ENCODE assay signal across 8 mouse cellular contexts in genomic region chr13:55058042-55058441, GRCm38 (mm10). TPM values are rescaled to one million over a fixed set of nuclear protein-coding genes. Genes with fewer than 3 reads are reported as not detected.
DNase-seq lines count a peak whose midpoint lies in the region; ATAC-seq and TF ChIP-seq lines count a peak whose summit lies in the region.

No protein-coding gene starts in this region.

- no peak for TF ChIP-seq EP300 in heart, adult 2 months (IDR thresholded peaks at IDR 0.05; ENCODE audit: insufficient read depth, low read depth, low read length)

- no peak for DNase-seq in heart, adult 2 months
- DNase-seq in 416B (ENCODE audit: low read depth) (peak; percentile 46), R1 (ENCODE audit: low read depth, low spot score) (peak; percentile 63)
- DNase-seq in induced T-regulatory cell, adult 2 months (ENCODE audit: low read depth), result peak; percentile 57
- DNase-seq in splenic B cell, adult 2 months (ENCODE audit: low read depth, low spot score), result peak; percentile 54
- no peak for DNase-seq in gastrocnemius, adult 18-20 months (ENCODE audit: low spot score)

- H3K4me3 ChIP-seq in heart, adult 2 months, result no peak overlapping the region
- no peak overlapping the region for H3K4me3 ChIP-seq in heart, embryonic 11.5 days (ENCODE audit: low read depth, low read length)
- H3K4me3 ChIP-seq in forebrain, embryonic 12.5 days (replicated peaks), result no peak overlapping the region

- ATAC-seq in heart, embryonic 11.5 days (replicated peaks; ENCODE audit: insufficient number of reproducible peaks, low FRiP score, low TSS enrichment), result no peak
- no peak for ATAC-seq in forebrain, embryonic 12.5 days (ENCODE audit: low FRiP score)

- H3K27ac ChIP-seq in heart, adult 2 months, result no peak overlapping the region
- H3K27ac ChIP-seq in heart, embryonic 11.5 days (ENCODE audit: low read depth, low read length), result no peak overlapping the region
- no peak overlapping the region for H3K27ac ChIP-seq in forebrain, embryonic 12.5 days

- no peak overlapping the region for H3K9ac ChIP-seq in heart, adult 2 months (ENCODE audit: low read depth, low read length)
- no peak overlapping the region for H3K9ac ChIP-seq in heart, embryonic 11.5 days (ENCODE audit: low read depth, low read length)
- H3K9ac ChIP-seq in forebrain, embryonic 12.5 days, result no peak overlapping the region

- H3K4me2 ChIP-seq in heart, embryonic 11.5 days, result no peak overlapping the region
- no peak overlapping the region for H3K4me2 ChIP-seq in forebrain, embryonic 12.5 days

- H3K9me3 ChIP-seq in heart, embryonic 11.5 days (replicated peaks; ENCODE audit: control insufficient read depth, low read length), result no peaks in the 10 kb centered on the region
- H3K9me3 ChIP-seq in forebrain, embryonic 12.5 days, result no peaks in the 10 kb centered on the region

- TF ChIP-seq POLR2A in heart, adult 2 months (IDR thresholded peaks at IDR 0.05; ENCODE audit: insufficient read depth, low read depth, low read length), result no peak

- H3K4me1 ChIP-seq in heart, adult 2 months (ENCODE audit: control insufficient read depth, insufficient read depth, low read length), result no peaks in the 10 kb centered on the region; the same call in 1 of the 2 replicates
- H3K4me1 ChIP-seq in heart, embryonic 11.5 days (ENCODE audit: control insufficient read depth, insufficient read depth, low read length), result no peaks in the 10 kb centered on the region
- no peaks in the 10 kb centered on the region for H3K4me1 ChIP-seq in forebrain, embryonic 12.5 days

- no peaks in the 10 kb centered on the region; the same call in 1 of the 2 replicates for H3K36me3 ChIP-seq in heart, adult 2 months (ENCODE audit: control insufficient read depth, insufficient read depth, low read length)
- no peaks in the 10 kb centered on the region for H3K36me3 ChIP-seq in heart, embryonic 11.5 days (ENCODE audit: control insufficient read depth, insufficient read depth, low read length)
- H3K36me3 ChIP-seq in splenic B cell, adult 2 months (ENCODE audit: control insufficient read depth, insufficient read depth, low read length, poor library complexity, severe bottlenecking), result peaks cover 2% of the 10 kb centered on the region; the same call in 1 of the 2 replicates
- peaks cover 9% of the 10 kb centered on the region for H3K36me3 ChIP-seq in forebrain, embryonic 12.5 days (replicated peaks)

- 99% methylated on average over 2 of the region's 2 CpGs for whole genome bisulfite sequencing in heart, adult 2 months
- 88% methylated on average over 2 of the region's 2 CpGs for WGBS in heart, embryonic 11.5 days (ENCODE audit: insufficient replicate concordance)
- WGBS in forebrain, embryonic 12.5 days, result 94% methylated on average over 2 of the region's 2 CpGs

- no peaks in the 10 kb centered on the region for H3K27me3 ChIP-seq in heart, adult 2 months (ENCODE audit: control insufficient read depth, insufficient read depth, low read length)
- H3K27me3 ChIP-seq in heart, embryonic 11.5 days (ENCODE audit: control insufficient read depth, insufficient read depth, low read length), result no peaks in the 10 kb centered on the region
- H3K27me3 ChIP-seq in splenic B cell, adult 2 months (ENCODE audit: control insufficient read depth, insufficient read depth, low read length, poor library complexity, severe bottlenecking), result no peaks in the 10 kb centered on the region
- no peaks in the 10 kb centered on the region for H3K27me3 ChIP-seq in forebrain, embryonic 12.5 days

- no peaks in the 10 kb centered on the region for H3K79me2 ChIP-seq in heart, adult 2 months (replicated peaks; ENCODE audit: control insufficient read depth, insufficient read depth, low read length)

- TF ChIP-seq CTCF in heart, adult 2 months (IDR thresholded peaks at IDR 0.05), result peak; percentile 68

- intact Hi-C loops in heart, adult 2 months (cut with DNase I), result no loop called here

RNA-seq across cellular contexts. Expression of gene Hk3, which starts 36.9 kb away (rescaled TPM):
- total RNA-seq in heart, adult 2 months (2021), result under 1 TPM; 0.84 to 0.91 TPM
- polyA plus RNA-seq in heart, adult 2 months (2012; rRNA removed), result 1.2 and 1.3 TPM in 2 replicates
- 0.16 and 0.54 TPM in 2 replicates for polyA plus RNA-seq in heart, embryonic 11.5 days (2014; fragmentation: Nextera tagmentation; extraction: Ambion mirVana)
- total RNA-seq in gastrocnemius, adult 18-20 months (2021), result under 1 TPM; 0.14 to 0.19 TPM
- 0.32 and 0.96 TPM in 2 replicates for polyA plus RNA-seq in forebrain, embryonic 12.5 days (2016; fragmentation: Nextera tagmentation; extraction: Ambion mirVana)

RNA-seq across cellular contexts. Expression of gene Uimc1, which starts 42.1 kb away (rescaled TPM):
- total RNA-seq in heart, adult 2 months (2021), result 10 to 100 TPM; 20.3 to 20.5 TPM
- 9.9 and 11.0 TPM in 2 replicates for polyA plus RNA-seq in heart, adult 2 months (2012; rRNA removed)
- 18.3 and 18.7 TPM in 2 replicates for polyA plus RNA-seq in heart, embryonic 11.5 days (2014; fragmentation: Nextera tagmentation; extraction: Ambion mirVana)
- 10 to 100 TPM; 11.1 to 12.5 TPM for total RNA-seq in gastrocnemius, adult 18-20 months (2021)
- 25.1 and 27.4 TPM in 2 replicates for polyA plus RNA-seq in forebrain, embryonic 12.5 days (2016; fragmentation: Nextera tagmentation; extraction: Ambion mirVana)

RNA-seq across cellular contexts. Expression of gene Zfp346, which starts 47.1 kb away (rescaled TPM):
- 10 to 100 TPM; 17.1 to 20.6 TPM for total RNA-seq in heart, adult 2 months (2021)
- 14.3 and 23.4 TPM in 2 replicates for polyA plus RNA-seq in heart, adult 2 months (2012; rRNA removed)
- 14.7 and 17.9 TPM in 2 replicates for polyA plus RNA-seq in heart, embryonic 11.5 days (2014; fragmentation: Nextera tagmentation; extraction: Ambion mirVana)
- total RNA-seq in gastrocnemius, adult 18-20 months (2021), result 10 to 100 TPM; 12.1 to 14.5 TPM
- polyA plus RNA-seq in forebrain, embryonic 12.5 days (2016; fragmentation: Nextera tagmentation; extraction: Ambion mirVana), result 24.1 and 27.9 TPM in 2 replicates

Comparison
In these comparisons a context has a peak if more than half of its experiments do, and no peak if none do; other contexts are left out.
1. DNase-seq: peak in 416B (single experiment), R1 (single experiment), induced T-regulatory cell, adult 2 months (single experiment) and splenic B cell, adult 2 months (single experiment); none in heart, adult 2 months (0 of 2) and gastrocnemius, adult 18-20 months (single experiment).